Mouse (Mus musculus) cerebellum, adult 18-20 months (tissue): ENCODE measurements at regions not wholly inside any gene's neighbourhood (a gene's known extent, or its start where the extent isn't known, plus 50 kb on each side); places are given as distances from the start of the nearest gene placed in this dataset.
A peak's percentile ranks its signal among the peaks of the same experiment; 100 is the strongest.

Experiments used
- DNase-seq, 2 experiments: peaks; one replicate each; pipeline ENCODE4 v3.0.0; 2021

DNA sequence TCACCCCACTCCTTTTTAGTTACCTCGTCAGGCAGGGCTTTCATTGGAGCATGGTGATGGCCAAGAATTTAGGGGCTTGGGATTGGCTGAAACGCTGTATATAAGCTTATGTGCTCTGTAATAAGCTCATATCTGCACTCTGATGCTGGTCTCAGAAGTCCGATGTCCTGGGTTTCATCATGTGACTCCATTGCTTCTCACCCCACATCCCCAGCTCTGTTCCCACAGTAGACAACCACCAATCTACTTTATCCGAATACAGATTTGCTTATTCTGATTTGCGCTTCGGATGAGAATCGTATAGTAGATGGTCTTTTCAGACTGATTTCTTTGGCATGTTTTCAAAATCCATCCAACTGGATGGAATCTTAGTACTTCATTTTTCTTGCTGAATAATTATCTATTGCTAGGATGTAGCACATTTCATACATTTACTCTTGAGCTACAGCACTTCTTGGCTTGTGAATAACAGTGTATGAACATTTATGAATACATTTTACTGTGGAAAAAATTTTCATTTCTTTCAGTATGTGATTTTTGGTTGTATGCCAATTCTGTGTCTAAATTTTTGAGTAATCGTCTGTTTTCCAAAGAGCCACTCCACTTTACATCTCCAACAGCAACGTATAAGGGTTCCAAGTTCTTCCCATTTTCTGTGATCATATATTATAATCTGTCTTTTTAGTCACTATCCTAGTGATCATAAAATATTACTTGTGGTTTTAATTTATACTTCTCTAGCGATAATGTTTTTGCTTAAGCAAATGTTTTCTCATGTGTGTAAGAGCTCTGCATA lies 185.7 kb downstream of the Hace1 start:
- no peak for DNase-seq

DNA sequence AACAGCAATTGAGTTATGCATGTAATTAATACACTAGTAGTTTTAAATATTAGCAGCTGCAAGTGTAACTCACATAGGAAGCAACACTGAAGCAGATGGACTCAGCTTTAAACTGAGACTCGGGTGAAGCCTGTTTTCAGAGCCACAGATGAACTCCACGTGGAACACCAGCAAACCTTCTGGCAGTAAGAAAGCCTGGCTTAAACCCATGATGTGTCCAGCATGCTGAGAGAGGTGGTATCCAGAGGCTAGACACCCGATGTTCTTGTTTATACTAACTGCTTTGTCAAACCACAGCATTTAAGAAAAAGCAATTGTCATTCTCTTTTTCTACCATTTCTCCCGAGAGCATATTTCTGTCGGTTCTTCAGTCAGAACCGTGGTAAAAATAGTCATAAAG lies 202.1 kb downstream of the Hace1 start:
- no peak for DNase-seq

- no peak for DNase-seq
Observed at GRCm38 (mm10) chr10:45783026-45783425, 205.4 kb downstream of the Hace1 start.

DNA sequence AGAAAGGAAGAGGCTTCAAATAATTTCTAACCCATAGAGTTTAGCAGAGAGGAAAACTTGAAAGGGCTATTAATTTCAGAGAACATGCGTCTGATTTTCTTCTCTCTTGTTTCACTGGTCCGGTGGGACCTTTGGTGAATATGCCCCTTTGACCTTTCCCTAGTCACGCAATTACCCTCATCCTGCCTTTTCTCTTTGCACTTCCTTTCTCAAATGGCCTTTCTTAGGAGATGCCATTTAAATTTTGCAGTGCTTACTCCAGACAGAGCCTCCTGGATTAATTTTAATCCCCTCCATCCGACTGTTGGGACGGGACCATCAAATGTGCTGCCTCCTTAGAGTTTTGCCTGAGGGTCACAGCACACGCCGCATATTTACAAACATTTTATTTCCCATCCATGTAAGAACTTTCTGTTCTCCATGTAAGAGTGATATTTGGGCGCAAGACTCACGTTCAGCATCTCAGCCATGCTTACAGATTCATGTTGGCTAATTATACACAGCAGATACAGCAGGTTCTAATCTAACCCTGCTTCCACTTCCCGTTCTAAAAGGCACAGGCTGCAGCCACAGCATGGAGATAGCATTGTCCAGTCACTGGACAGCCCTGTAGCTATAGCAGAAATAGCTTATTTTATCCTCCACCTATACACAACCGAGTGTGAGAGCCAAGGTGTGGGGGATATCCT lies 206.0 kb downstream of the Hace1 start:
- DNase-seq, result no peak

DNA sequence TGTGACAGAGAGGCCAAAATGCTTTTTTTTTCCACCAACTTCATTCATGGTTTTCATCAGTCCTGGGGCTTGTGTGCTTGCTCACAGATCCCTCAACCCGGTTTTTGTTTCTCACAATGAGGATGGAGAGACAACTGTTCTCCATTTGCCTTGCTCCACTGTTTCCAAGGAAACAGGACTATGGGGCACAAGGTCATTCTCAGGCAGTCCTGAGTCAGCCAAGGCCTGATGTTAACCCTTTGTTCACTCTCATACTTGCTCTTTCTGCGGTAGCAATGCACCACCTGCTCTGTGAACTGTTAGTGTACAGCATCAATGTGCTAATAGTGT lies 206.5 kb downstream of the Hace1 start:
- DNase-seq, result no peak

DNA sequence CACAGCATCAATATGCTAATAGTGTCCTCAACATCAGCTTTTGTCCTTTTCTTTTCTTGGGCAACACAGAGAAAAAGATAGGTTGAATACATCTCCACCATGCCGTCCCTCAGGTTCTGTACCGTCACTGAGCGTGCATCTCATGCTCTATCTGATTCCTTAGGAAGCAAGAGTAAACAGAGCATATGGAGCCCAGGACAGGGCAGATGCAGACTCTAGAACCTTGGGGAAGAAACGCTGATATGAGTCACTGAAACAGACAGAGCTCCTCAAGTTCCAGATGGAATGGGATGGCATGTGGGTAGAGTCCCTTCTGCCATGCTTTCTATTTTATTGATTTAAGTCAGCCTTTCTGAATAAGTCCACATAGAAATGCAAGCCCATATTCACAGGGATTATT lies 206.9 kb downstream of the Hace1 start:
- DNase-seq, result no peak

DNA sequence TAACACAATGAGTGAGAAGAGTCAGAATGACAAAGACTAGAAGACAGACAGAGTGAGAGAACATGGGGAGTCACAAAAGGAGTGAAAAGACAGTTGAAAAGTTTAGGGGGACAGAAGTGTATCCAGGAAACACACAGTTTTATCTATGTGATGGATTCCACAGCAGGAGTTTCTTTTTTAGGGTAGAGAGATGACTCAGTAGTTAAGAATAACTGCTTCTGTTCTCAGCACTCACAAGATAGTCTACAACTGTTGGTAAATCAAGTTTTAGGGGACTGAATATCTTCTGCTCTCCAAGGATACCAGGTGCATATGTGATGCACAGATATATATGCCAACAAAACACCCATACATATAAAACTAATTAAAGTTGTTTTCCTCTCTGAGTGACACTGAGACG lies 210.7 kb downstream of the Hace1 start:
- DNase-seq, result no peak

DNA sequence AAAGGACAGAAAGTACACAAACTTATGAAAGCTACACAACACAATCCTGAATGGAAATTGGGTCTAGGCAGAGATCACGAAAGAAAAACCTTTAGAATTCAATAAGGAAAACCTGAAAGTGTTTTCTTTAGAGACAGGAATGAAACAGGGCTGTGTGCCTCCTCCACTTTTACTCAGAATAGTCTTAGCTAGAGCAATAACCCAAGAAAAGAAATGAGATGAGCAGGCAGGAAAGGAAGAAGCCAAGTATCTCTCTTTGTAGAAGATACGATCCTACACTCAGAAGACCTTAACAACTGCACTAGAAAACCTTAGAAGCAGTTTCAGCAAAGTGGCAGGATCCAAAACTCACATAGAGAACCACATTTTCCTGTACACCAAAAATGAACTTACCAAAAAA lies 218.0 kb downstream of the Hace1 start:
- no peak for DNase-seq

DNA sequence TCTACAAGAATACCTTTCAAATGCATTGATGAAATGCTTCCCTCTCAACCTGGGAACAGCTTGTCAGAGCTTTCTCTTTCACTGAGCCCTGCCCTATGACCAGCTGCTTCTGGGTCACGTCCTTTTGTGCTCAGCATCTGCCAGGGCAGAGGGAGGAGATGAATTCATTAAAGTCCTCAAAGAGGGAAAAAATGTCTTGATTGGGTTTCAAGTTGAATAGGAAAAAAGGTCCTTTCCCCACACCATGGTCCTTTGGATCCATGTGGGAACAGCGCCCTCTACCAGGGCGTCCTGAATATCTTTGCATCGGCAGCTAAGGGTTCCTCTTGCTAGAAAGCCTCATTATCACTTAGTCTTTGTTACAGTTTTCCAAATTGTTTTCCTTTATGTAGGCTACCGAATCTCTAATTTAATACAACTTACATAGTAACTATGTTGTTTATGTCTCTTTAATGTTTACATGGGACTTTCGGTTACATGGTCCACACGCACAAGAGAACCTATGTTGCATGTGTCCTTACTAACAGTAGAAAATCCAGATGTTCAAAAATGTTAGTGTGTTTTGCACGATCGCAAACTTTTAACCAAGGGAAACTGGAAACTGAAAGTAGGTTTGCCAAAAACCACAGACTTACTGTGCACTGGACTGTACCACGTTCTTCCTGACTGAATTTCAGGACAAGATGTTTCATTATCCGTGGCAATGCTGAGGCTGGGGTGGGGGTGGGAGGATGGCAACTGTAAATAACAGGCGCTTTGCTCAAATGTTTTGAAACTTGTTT lies 222.6 kb downstream of the Hace1 start:
- DNase-seq, result peak; percentile 10 to 25

DNA sequence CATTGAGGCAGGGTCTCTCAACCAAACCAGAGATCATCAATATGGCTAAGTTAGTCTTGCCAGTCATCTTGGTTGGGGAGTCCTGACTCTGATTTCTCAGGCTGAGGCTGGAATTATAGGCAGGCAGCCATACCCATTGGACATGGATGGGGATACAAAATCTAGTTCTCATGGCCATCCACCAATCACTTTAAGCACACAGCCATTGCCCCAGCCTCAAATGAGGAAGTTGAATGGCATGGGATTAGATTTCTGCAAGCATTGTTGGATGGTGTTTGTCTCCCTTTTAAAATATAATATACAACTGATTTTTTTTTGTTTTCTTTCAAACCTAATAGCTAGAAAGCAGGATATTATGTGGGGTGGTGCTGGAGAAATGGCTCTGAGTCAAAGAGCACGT lies 223.8 kb downstream of the Hace1 start:
- DNase-seq, result no peak

- DNase-seq, result no peak
Observed at GRCm38 (mm10) chr10:45806984-45807827, 229.6 kb downstream of the Hace1 start.

GRCm38 (mm10) chr10:45811882-45812281 lies 234.3 kb downstream of the Hace1 start:
- DNase-seq, result peak; percentile 9 to 10

- no peak for DNase-seq
Observed at GRCm38 (mm10) chr10:45813804-45814203, 236.2 kb downstream of the Hace1 start.

DNA sequence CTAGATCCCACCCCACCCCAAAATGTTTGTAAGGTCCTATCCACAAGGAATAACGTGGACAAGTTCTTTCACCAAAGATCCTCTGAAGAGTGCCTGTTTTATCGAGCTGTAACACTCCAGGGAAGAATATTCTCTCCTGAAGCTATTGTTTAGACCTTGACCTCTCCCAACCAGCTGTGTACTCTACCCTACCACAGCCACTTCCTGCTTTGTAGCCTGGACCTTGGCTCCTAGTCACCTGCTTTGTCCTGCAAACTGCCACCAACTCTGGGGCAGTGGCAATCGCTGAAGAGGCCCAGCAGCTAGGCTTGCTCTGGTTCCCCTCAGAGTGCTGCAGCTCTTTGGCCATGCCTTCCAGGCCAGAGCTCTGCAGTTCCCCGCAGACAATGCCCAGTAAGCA lies 239.1 kb downstream of the Hace1 start:
- no peak for DNase-seq

DNA sequence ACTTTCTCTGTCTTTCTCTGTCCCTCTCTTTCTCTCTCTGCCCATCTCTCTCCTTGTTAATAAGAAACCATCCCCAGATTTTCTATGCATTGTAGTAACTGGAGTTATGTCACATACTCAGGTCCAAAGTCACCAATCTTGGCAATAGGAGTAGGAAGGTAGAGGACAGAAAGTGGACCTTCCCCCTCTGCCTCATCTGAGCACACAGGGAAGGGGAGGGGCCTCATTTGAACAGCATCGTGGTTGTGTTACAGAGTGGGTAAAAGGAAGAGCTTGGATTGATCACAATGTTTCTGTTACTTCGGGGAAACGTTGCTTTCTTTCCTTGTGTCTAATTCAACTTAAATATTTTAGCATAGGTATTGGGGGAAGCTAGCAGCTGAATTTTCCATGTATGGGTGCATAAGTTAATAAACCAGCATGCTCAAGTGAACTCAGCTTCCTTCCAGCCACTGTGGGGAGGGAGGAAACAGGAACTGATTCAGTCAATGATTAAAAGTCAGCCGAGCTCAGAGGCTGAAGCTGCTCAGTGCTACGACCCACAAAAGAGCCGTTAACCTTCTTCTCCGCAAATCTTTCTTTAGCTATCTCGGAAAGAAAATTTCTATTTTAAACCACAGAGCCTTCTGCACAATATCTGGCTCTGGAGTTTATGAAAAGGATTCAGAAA lies 243.5 kb downstream of the Hace1 start:
- DNase-seq, result no peak

DNA sequence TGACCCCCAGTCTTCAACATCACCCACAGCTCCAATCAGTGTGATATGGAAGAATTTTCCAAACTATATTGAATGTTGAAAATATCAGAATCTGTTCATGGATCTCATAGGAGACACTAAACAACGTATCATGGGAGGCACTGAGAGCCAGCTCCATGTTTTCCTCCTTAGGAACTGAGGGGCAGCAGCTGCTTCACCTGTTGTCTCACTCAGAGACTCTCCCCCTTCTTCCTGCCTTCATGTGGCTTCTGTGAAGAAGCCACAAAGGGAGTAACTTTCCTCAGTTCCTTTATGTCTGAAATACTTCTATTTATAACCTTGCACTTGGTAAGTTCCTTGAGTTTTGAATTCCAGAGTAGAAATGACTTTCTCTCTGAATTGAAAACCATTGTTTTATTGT lies 244.6 kb downstream of the Hace1 start:
- no peak for DNase-seq

GRCm38 (mm10) chr10:45823612-45824011 lies 246.0 kb downstream of the Hace1 start:
- no peak for DNase-seq

GRCm38 (mm10) chr10:45848654-45849053 lies 271.0 kb downstream of the Hace1 start:
- DNase-seq, result no peak

- no peak for DNase-seq
Observed at GRCm38 (mm10) chr10:45849841-45850240, 272.2 kb downstream of the Hace1 start.

DNA sequence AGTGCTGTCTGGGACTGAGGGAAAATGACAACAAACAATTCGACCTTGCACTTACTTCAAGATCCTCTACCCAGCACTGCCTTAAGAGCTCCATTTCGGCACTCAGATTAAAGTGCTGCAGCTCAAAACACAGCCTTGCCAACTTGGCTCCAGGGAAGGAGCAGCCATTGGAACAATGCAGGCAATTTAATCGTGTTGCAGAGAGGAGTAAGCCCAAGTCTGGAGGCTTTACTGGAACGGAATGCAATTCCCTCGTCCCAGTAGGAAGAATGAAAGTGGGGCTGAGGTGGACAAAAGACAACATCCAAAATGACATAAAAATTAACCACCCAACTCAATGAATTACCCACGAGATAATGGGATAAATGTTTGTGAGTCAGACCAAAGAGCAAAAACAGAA lies 273.0 kb downstream of the Hace1 start:
- no peak for DNase-seq

- DNase-seq, result no peak
Observed at GRCm38 (mm10) chr10:45852688-45853087, 275.1 kb downstream of the Hace1 start.

DNA sequence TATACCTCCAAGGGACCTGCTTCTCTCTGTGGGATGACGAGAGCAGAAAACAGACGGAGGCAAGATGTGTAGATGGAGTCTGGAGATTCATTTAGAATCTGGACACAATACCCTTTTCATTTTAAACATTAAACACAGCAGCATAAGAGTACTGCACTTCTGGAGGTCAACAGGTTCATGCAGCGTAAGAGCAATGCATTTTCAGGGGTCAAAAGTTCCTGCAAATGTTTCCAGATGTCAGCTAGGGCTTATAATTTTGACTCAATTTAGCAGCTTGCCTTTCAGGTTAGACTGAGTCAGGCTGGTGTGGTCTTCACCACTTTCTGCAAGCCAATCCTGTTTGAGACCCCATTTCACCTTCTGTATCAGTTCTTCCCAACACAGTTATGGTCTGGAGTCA lies 277.9 kb downstream of the Hace1 start:
- no peak for DNase-seq
